Mouse (Mus musculus): Measurements from ENCODE around the gene Wfdc9.
A peak's percentile ranks its signal among the peaks of the same experiment; 100 is the strongest.

Wfdc9 gene

DNA sequence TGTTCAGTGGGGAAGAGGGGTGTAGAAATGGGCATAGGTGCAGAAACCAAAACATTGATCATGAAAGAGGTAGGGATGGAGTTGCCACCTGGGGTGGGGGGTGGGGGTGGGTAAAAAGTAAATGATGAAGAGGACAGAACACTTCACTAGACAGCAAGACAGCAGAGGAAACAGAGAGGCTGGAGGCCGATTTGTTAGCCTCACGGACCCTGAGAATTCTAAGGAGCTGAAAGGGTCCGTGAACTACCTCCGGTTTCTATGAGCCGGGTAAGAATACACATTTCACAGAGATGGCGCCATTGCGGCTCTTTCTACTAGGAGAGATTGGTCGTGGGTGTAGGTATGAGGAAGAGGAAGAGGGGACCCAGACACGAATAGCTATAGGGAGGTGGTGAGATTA is at the start of gene Wfdc9:
Wfdc9 (minus strand) TSS at position 101 of the 400 bp plus-strand sequence.
- no peak for DNase-seq (ENCODE audit: low read depth, low spot score)

DNA sequence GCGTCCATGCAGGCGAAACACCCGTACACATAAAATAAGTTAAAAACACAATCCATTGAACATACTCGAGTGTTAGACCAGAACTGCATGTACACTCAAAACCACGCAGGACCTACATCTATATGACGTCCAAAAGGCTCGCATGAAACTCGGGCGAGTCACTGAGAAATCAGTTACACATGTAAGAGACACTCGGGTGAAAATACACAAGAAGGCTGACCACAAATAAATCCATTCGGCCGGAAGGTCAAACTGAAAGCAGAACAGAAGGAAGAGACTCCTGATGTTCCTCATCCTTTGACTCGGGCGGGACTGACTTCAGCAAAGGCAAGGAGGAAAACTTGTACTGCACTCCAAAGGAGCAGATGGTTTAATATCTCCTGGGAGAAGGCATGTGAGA is 49.6 kb upstream of the Wfdc9 start:
- DNase-seq (ENCODE audit: low read depth, low spot score) = no peak

DNA sequence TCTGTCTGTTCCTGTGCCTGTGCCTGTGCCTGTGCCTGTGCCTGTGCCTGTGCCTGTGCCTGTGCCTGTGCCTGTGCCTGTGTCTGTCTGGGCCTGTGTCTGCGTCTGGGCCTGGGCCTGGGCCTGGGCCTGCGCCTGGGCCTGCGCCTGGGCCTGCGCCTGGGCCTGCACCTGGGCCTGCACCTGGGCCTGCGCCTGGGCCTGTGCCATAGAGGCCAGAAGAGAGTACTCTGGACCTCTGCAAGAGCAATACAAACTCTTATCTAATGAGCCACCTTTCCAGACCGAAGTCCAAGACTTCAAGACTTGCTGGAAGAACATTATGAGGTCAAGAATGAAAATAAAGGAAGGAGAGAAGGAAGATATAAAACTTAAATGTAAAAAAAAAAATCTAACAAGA is 48.9 kb upstream of the Wfdc9 start:
- DNase-seq (ENCODE audit: low read depth, low spot score) = no peak

DNA sequence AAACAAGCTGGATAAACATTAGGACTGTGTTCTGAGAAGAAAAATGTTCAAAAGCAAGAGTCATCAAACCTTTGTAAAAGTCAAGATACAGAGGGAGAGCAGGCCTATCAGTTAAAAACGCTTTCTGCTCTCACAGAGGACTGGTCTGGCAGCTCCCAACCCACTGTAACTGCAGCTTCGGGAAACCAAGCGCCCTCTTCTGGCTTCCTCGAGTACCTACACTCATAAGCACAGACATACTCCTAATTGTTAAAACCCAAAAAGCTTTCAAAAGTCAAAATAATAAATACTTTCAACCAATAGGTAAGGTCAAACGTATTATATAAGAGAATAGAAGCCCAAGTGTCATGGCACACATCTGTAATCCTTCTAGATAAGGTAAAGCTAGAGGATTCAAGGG is 47.9 kb upstream of the Wfdc9 start:
- no peak for DNase-seq (ENCODE audit: low read depth, low spot score)

DNA sequence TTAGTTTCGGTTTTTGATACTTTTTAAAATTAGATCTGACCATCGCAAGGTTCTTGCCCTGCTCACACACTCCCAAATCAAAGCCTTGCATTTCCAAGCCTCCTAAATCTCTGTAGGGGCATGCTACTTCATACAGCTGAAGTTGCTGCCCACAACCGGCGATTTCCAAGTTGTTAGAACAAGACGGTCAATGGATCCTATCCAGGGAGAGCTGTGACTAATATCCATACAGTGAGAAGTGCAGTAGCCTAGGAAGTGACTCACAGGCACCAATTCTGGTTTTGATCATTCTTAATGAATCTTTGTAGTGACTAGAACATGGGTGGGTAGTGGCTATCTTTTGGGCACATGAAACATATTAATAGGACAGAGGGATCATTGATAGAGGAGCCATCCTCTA is 45.4 kb upstream of the Wfdc9 start:
- no peak for DNase-seq (ENCODE audit: low read depth, low spot score)

DNA sequence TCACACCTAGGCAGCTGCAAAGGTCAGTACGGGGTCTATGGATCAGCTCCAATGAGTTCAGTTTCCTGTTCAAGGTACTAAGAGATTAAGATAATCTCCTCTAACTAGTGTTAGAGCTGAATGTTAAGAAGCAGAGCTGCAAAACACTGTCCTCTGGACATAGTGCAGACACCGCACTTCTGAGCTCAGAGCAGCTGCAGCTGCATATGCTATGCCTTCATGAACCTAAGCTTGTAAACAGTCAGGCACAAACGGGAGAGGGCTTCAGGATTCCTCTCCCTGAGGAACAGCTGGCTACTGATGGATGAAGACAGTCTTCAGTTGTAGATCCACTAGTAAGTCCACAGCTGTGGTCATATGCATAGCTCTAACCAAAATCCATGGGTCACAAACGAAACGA is 44.6 kb upstream of the Wfdc9 start:
- no peak for DNase-seq (ENCODE audit: low read depth, low spot score)

DNA sequence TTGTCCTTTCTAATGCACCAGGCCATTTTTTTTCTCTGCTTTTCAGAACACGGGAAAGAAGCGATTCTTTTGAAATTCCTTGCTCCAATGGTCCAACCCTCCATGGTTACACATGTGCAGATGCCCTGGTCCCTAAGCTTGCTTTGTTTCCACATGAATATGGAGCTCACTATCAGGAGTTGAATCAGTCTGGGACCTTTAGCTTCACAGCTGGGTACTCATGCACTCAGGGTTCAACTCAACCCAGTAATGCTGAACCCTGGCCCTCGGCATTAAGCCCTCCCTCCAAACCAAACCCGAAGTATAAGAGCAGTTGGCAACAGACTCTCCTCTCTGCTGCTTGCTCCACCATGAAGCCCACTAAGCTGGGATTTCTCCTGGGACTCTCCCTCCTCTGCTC is 41.8 kb upstream of the Wfdc9 start, which contains the start of gene Spint4:
Spint4 (plus strand) TSS at position 301 of the 400 bp plus-strand sequence.
- no peak for DNase-seq (ENCODE audit: low read depth, low spot score)

DNA sequence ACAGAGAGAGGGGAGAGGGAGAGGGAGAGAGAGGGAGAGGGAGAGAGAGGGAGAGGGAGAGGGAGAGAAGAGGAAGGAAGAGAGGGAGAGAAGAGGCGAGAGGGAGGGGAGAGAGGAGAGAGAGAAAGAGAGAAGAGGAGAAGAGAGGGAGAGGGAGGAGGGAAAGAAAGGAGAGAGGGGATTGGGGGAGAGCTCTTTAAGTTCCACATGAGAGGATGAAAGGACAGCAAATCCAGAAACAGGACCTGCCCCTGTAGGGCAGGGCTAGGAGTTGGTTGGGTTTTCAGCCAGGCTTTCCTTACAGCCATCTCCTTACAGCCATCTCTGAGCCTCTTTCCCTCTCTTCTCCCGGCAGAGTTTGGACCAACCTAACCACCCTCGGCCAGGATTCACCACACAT is 28.4 kb upstream of the Wfdc9 start, which contains the start of gene Wfdc13:
Wfdc13 (plus strand) TSS at position 301 of the 400 bp plus-strand sequence.
- no peak for DNase-seq (ENCODE audit: low read depth, low spot score)

DNA sequence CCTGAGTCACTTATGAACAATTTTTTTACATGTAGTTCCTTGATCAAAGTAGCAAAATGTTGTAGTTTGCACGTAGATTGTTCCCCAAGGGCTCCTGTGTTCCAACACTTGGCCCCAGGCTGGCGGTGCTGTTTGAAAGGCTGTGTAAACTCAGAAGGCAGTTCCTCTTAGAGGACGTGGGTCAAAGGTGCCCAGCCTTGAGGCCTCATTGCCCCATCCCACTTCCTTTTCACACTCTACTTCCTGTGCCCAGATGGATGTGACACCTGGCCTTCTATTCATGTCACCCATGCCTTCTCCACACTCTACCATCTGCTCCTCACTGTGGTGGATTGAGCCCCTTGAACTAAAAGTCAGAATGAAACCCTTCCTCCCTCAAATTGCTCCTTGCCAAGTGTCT is 23.5 kb upstream of the Wfdc9 start:
- no peak for DNase-seq (ENCODE audit: low read depth, low spot score)

DNA sequence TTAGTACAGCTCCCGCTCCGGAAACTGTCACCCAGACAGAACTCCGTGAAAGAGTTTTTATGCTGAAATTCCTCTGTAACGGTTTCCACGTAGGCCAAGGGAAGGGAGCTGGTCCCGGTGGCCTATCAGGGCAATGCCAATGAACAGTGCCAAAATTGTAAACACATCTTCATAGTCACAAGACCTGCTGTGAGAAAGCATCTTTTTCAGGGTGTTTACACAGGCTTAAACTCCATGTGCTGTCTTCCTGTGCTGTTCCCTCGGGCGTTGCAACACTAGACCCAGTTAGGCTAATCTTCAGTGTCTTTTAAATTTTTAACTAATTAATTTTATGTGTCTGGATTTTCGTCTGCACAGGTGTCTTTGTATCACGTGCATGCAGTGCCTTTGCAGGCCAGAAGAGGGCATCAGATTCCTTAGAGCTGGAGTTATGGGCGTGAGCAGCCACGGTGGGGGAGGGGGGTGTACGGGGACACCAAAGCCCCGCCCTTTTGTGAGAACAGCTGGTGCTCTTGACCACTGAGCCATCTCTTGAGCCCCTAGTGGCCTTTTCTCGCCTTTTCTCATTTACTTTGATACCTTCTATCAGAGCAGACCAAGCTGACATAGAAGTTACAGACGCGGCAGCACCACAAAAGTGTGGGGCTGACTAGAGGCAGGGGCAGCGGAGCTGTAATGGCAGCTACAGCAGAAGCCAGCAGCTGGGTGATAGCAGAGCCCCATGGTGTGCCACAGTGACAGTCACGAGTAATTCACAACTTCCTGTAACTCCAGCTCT is 22.7 kb upstream of the Wfdc9 start:
- peak; percentile 91 for DNase-seq (ENCODE audit: low read depth, low spot score)

DNA sequence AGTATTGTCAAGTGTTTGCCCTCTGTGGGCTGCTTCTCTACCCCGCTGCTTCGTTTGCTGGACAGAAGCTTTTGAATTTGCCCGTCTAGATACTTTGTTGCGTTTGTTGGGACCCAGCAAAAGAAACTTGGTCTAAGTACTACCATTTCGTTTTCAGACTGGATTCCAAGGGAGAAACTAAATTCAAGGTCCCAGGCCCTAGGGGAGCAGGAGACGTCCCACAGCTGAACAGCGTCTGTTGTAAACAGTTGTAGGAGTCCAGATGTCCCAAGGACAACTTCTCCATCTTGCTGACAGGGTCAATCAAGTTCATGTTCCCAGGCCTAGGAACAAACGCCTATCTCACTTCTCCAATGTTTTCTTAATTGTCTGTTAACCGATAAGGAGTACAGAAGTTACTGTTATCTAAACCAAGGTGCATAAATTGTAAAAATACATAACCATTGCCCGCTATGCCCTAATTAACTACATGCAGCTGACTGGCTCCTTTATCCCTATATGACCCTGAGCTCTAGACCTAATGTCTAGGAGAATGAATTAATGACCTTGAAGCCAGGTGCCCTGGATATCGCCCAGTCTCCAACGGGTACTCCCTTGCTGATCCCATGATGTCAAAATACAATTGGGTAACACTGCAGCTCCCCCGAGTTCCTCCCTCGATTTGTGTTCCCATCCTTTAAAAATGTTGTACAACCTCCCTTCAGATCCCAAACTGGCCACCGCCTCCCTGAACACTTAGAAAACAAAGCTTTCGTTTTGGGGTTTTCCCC is 20.7 kb upstream of the Wfdc9 start:
- DNase-seq (ENCODE audit: low read depth, low spot score) = no peak

DNA sequence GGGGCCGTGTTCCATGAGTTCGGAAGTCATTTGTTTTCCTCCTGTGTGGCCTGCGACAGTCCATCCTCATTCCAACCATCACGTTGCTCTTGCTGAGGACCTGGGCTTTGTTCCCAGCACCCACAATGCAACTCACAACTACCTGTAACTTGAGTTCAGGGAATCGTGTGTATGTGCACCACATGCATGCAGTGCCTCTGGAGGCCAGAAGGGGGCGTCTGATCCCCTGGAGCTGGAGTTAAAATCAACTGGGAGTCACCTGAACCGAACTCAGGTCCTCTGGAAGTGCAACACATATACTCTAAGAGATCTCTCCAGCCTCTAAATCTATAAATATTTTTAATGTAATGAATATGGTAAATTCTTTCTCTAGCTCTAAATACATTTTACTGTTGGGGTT is 19.7 kb upstream of the Wfdc9 start:
- DNase-seq (ENCODE audit: low read depth, low spot score) = no peak

DNA sequence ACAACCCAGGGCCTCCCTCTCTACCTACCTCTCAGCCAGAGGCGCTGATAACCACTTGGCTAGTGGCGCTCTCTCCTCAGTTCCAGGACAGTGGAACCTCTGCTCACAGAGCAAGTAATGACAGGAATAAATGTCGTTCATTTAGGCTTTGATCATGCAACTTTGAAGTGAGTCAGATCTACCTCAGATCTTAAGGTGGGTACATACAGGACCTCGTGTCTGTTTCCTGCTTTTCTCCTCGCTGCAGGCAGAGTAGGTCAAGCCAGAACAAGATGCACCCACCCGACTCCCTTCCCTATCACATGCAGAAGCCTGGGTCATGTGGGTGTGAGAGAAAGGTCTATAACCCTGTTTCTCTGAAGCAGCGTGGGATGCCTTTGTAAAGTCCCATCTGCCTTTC is 17.6 kb upstream of the Wfdc9 start, which contains the start of gene Wfdc11:
Wfdc11 (minus strand) TSS at position 101 of the 400 bp plus-strand sequence.
- DNase-seq (ENCODE audit: low read depth, low spot score) = no peak

DNA sequence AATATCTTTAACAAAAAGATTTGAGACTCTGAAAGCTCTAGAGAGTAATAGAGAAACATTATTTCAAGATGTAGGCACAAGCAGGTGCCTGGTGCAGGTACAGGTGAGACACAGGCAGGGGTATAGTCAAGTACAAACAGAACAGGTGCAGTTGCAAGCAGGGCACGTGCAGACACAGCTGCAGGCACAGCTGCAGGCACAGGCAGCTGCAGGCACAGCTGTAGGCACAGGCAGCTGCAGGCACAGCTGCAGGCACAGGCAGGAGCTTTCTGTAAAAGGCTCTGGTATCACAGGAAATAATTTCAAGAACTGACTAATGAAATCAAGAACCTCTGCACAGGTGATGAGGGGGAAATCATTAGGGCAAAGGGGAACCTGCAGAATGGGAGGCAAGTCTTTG is 14.6 kb upstream of the Wfdc9 start:
- DNase-seq (ENCODE audit: low read depth, low spot score) = no peak

DNA sequence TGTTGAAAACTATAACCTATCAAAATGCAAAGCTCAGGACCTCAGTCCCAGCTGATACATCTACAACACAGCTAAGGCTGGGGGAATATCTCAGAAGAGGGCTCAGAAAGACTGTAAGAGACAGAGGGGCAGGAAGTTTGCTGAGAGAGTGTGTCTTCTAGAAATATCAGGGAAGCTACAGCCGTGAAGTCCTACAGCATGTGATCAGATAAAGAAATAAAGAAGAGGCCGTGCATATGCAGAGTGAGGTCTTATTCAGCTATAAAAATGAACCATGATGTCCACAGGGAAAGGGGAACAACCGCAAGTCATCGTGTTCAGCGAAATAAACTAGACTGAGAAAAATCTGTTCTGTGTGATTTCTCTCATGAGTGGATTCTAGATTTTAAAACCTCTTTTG is 13.9 kb upstream of the Wfdc9 start:
- DNase-seq (ENCODE audit: low read depth, low spot score) = no peak

DNA sequence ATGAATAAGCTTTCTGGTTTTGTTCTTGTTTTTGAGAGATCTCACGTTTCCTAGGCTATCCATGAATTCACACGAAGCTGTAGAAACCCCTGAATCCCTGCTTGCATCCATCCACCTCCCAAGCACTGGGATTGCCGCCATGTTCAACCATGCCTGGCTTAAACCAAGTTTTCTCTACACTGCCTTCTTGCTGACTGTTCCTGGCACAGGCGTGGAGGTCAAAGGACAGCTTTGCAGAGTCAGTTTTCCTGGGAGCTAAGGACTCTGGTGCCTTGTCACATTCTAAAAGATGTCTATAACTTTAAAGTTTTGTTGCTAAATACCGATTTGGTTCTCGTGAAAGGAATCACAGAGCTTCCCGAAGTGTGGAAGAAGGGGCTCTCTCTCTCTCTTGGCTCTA is 8.5 kb upstream of the Wfdc9 start:
- no peak for DNase-seq (ENCODE audit: low read depth, low spot score)

DNA sequence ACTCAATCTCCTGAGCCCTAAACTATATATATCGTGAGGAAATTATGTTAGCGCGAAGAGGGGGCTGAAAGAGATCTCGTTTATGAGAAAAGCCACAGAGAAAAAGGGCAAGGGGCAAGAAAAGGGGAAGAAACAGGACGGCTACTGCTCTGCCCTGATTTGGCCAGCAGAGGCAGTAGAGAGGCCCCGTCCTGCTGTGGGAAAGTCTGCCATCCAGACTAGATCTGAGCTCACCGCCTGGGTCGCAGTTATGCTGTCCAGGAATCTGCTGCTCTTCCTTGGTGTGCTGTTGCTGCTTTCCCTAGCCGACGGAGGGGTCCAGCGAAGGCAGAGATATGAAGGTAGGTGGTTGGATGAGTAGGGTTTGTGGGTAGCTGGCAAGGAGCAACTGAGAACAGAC is 525 bp downstream of the Wfdc9 start, which contains the start of gene Wfdc10:
Wfdc10 (plus strand) TSS at position 189 of the 400 bp plus-strand sequence.
- DNase-seq (ENCODE audit: low read depth, low spot score) = no peak

DNA sequence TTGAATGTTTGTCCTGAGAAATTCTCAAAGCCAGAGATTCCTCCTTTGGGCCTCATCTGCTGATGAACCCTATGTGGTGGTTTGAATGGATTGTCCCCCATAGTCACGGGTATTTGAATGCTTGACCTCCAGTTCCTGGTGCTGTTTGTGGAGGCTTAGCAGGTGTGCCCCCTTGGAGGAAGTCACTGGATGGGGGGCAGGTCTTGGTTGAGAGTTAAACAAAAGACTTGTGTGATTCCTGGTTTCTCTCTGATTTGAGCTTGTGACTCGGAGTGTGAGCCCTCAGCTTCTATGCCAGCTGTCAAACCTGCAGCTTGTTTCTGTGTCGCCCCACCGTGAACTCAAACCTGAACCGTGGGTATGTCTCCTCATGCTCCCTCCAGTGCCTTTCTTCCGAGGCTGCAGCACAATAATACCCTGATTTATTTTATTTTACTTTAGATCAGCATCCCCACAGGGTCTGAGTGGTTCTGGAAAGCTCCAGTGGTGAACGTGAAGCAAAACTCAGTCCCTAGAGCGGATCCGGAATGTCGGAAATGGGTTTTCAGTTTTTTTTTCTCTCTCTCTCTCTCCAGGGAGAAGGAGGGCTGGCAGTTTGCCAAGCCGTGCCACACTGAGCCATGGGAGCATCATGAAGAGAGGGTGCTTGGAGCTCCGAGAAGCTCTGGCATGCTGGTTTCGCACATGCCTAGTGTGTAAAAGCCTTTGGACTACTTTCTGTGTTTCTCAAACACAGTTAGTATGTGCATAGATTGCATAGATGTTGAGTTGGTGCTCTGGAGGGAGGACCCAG is 14.3 kb downstream of the Wfdc9 start:
- DNase-seq (ENCODE audit: low read depth, low spot score) = no peak

DNA sequence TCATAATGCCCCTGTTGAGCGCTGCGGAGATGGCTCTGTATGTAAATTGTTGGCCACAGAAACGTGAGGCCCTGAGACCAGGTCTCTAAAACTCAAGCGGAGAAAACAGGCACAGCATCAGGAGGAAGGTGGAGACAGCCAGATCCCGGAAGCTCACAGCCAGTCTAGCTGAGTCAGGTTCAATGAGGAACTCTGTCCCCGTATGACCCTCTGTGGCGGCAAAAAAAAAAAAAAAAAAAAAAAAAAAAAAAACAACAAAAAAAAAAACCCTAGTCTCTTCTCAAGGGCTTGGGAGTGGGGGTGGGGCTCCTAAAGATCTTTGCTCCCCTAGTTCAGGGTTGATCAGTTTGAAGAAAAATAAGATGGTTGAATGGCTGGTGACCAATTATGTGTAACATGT is 15.3 kb downstream of the Wfdc9 start:
- no peak for DNase-seq (ENCODE audit: low read depth, low spot score)

DNA sequence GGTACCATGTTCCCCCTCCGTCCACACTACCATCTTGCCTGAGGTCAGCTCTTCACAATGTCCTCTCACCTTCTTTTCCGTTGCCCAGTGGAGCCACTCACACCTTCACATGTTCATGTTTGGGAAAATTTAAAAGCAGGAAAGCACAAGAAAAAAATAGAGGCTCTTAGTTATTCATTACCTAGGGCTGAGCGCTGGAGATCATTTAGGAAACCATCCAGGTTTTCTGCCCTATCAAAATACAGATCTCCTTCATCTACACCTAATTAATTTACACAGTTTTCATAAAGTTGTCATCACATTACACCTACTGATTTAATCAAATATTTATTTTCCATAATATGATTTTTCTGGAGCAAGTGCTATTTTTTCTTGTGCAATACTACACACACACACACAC is 17.7 kb downstream of the Wfdc9 start, which contains the start of gene Wfdc16:
Wfdc16 (minus strand) TSS at position 101 of the 400 bp plus-strand sequence.
- DNase-seq (ENCODE audit: low read depth, low spot score) = no peak

DNA sequence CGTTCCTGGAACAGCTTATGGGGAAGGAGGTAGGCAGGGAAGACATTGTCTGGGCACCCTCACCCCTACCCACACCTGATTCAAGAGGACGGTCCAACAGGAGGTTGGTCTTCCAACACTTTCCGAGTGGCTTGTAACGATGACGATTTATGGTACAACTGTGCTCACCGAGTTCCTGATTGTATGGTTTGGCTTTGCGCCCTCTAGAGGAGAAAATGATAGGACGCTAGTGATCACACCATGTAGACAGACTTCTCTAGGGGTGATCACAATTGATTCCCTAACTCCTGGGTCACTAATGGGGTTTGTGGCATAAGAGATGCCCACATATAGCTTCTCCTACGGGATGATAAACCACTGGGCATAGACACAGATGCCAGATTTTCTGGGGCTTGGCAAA is 21.1 kb downstream of the Wfdc9 start:
- no peak for DNase-seq (ENCODE audit: low read depth, low spot score)

DNA sequence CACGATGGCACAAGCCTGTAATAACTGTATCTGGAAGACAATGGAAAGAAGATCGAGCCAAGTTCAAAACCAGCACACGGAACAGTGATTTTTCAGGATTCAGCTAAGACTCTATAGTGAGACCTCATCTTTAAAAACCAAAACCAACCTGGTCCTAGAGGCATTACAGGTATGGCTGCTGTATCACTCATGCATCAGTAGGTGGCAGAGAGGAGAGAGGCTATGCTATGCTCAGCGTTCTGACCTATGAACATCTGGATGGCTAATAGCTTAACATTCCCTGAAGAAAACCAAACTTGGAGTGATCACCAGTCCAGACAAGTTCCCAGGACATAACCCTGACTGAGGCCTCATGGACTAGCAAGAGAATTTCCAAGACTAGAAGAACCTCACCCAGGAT is 34.6 kb downstream of the Wfdc9 start:
- no peak for DNase-seq (ENCODE audit: low read depth, low spot score)
